ENCODE assay signal across 7 mouse cellular contexts in the genomic region with DNA sequence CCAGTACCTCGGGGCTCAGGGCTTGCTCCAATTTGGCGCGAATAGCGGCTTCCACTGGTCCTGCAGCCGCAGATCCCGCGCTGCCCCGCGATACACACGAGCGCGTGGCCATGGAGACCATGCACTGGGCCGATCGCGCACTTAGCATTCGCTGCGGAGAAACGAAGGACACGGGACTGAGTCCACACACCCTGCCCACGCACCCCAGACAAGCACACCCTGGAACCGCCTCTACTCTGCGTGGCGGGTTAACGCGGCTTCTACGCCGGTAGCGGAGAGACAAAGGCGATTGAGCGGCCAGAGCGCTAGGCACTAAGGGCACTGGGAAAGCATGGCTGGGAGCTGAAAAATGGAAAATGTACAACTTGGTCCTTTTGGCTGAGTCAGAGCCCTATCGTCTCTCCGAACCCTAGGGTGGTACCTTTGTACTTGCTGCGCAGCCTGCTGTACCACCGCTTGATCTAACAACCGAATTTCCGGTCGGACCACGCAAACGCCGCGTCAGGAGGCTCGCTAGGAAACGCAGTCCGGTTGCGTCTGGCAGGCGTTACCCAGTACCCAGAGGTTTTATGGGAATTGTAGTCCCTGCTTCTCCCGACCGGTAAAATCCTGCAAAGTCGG. TPM values are rescaled to one million over a fixed set of nuclear protein-coding genes. Genes with fewer than 3 reads are reported as not detected.
DNase-seq lines count a peak whose midpoint lies in the region; ATAC-seq and TF ChIP-seq lines count a peak whose summit lies in the region.

No protein-coding gene starts in this region.

- H3K4me3 ChIP-seq in embryonic facial prominence, embryonic 11.5 days (ENCODE audit: low read depth, low read length) = peak overlapping the region; percentile 63
- H3K4me3 ChIP-seq in midbrain, embryonic 11.5 days (ENCODE audit: low read depth, low read length) = peak overlapping the region; percentile 62
- peak overlapping the region; percentile 78 for H3K4me3 ChIP-seq in small intestine, adult 2 months (ENCODE audit: low read depth, low read length)

- H3K4me1 ChIP-seq in embryonic facial prominence, embryonic 11.5 days (ENCODE audit: control insufficient read depth, insufficient read depth, low read length) = no peaks in the 10 kb centered on the region
- H3K4me1 ChIP-seq in midbrain, embryonic 11.5 days (ENCODE audit: control insufficient read depth, insufficient read depth, low read length) = peaks cover 11% of the 10 kb centered on the region
- H3K4me1 ChIP-seq in small intestine, adult 2 months (ENCODE audit: control insufficient read depth, insufficient read depth, insufficient read length, low read length) = peaks cover 3% of the 10 kb centered on the region; the same call in 1 of the 2 replicates

- peak; percentile 83 for TF ChIP-seq POLR2A in small intestine, adult 2 months (IDR thresholded peaks at IDR 0.05; ENCODE audit: low read depth, low read length)

- no peaks in the 10 kb centered on the region for H3K36me3 ChIP-seq in embryonic facial prominence, embryonic 11.5 days (replicated peaks; ENCODE audit: control insufficient read depth, insufficient read depth, low read depth, low read length)
- H3K36me3 ChIP-seq in midbrain, embryonic 11.5 days (ENCODE audit: control insufficient read depth, insufficient read depth, low read length) = no peaks in the 10 kb centered on the region; the same call in 1 of the 2 replicates
- H3K36me3 ChIP-seq in small intestine, adult 2 months (ENCODE audit: control insufficient read depth, insufficient read depth, low read length) = no peaks in the 10 kb centered on the region

- under 1% methylated on average over 50 of the region's 50 CpGs for WGBS in embryonic facial prominence, embryonic 11.5 days
- WGBS in midbrain, embryonic 11.5 days = under 1% methylated on average over 50 of the region's 50 CpGs
- under 1% methylated on average over 50 of the region's 50 CpGs for WGBS in small intestine, adult 2 months

- ATAC-seq in embryonic facial prominence, embryonic 11.5 days (replicated peaks; ENCODE audit: insufficient number of reproducible peaks, low FRiP score, low TSS enrichment, low read depth) = peak; percentile 90
- peak; percentile 95 for ATAC-seq in midbrain, embryonic 11.5 days (ENCODE audit: low FRiP score)

- intact Hi-C loops in left cerebral cortex, postnatal 4 days (cut with DNase I) = no loop called here

- peak overlapping the region; percentile 90 for H3K27ac ChIP-seq in embryonic facial prominence, embryonic 11.5 days (replicated peaks; ENCODE audit: low read depth, low read length)
- H3K27ac ChIP-seq in midbrain, embryonic 11.5 days (ENCODE audit: low read depth, low read length) = peak overlapping the region; percentile 88
- H3K27ac ChIP-seq in small intestine, adult 2 months (ENCODE audit: insufficient read depth, low read depth, low read length) = peak overlapping the region; percentile 89

- no peaks in the 10 kb centered on the region for H3K9me3 ChIP-seq in embryonic facial prominence, embryonic 11.5 days (replicated peaks; ENCODE audit: control insufficient read depth, low read length)
- H3K9me3 ChIP-seq in midbrain, embryonic 11.5 days (ENCODE audit: control insufficient read depth, low read length) = no peaks in the 10 kb centered on the region; the same call in 1 of the 2 replicates

- peak overlapping the region; percentile 91 for H3K9ac ChIP-seq in embryonic facial prominence, embryonic 11.5 days (replicated peaks; ENCODE audit: low read length)
- H3K9ac ChIP-seq in midbrain, embryonic 11.5 days (ENCODE audit: low read length) = peak overlapping the region; percentile 96

- DNase-seq in adrenal gland, postnatal 25 days = peak; percentile 88
- peak; percentile 94 for DNase-seq in embryonic facial prominence, embryonic 11.5 days (ENCODE audit: low spot score)
- peak; percentile 99 for DNase-seq in heart, adult 11 months
- DNase-seq in kidney, adult 11 months = peak; percentile 89
- peak; percentile 91 for DNase-seq in left cerebral cortex, postnatal 4 days
- peak; percentile 98 for DNase-seq in midbrain, embryonic 11.5 days (ENCODE audit: low spot score, missing footprints)

- H3K4me2 ChIP-seq in embryonic facial prominence, embryonic 11.5 days (ENCODE audit: low read depth, low read length) = peak overlapping the region; percentile 95
- peak overlapping the region; percentile 96 for H3K4me2 ChIP-seq in midbrain, embryonic 11.5 days

- no peak for TF ChIP-seq CTCF in small intestine, adult 2 months (IDR thresholded peaks at IDR 0.05; ENCODE audit: extremely low read depth, insufficient read length, insufficient replicate concordance, low read depth, low read length)

- no peaks in the 10 kb centered on the region for H3K27me3 ChIP-seq in embryonic facial prominence, embryonic 11.5 days (ENCODE audit: control insufficient read depth, insufficient read depth, low read length)
- H3K27me3 ChIP-seq in midbrain, embryonic 11.5 days (ENCODE audit: control insufficient read depth, insufficient read depth, low read length) = no peaks in the 10 kb centered on the region
- no peaks in the 10 kb centered on the region for H3K27me3 ChIP-seq in small intestine, adult 2 months (ENCODE audit: control insufficient read depth, insufficient read depth, low read length)

RNA-seq across cellular contexts. Expression of a gene that starts 16.3 kb away (rescaled TPM):
- 7.3 and 11.8 TPM in 2 replicates for total RNA-seq in adrenal gland, postnatal 25 days (2021)
- polyA plus RNA-seq in embryonic facial prominence, embryonic 11.5 days (2014; fragmentation: Nextera tagmentation; extraction: Ambion mirVana) = 4.3 and 4.8 TPM in 2 replicates
- total RNA-seq in left cerebral cortex, postnatal 4 days (2021) = 100 to 1,000 TPM; 241 to 264 TPM
- polyA plus RNA-seq in midbrain, embryonic 11.5 days (2014; fragmentation: Nextera tagmentation; extraction: Ambion mirVana) = 9.4 and 10.3 TPM in 2 replicates
- polyA plus RNA-seq in small intestine, adult 2 months (2012; rRNA removed) = 0.85 and 1.4 TPM in 2 replicates

RNA-seq across cellular contexts. Expression of a gene that starts 22.3 kb away (rescaled TPM):
- 39.3 and 42.4 TPM in 2 replicates for total RNA-seq in adrenal gland, postnatal 25 days (2021)
- polyA plus RNA-seq in embryonic facial prominence, embryonic 11.5 days (2014; fragmentation: Nextera tagmentation; extraction: Ambion mirVana) = 59.4 and 61.9 TPM in 2 replicates
- 10 to 100 TPM; 18.7 to 24.7 TPM for total RNA-seq in left cerebral cortex, postnatal 4 days (2021)
- 70.4 and 83.9 TPM in 2 replicates for polyA plus RNA-seq in midbrain, embryonic 11.5 days (2014; fragmentation: Nextera tagmentation; extraction: Ambion mirVana)
- polyA plus RNA-seq in small intestine, adult 2 months (2012; rRNA removed) = 62.0 and 66.0 TPM in 2 replicates

RNA-seq across cellular contexts. Expression of a gene that starts 22.4 kb away (rescaled TPM):
- total RNA-seq in adrenal gland, postnatal 25 days (2021) = 7.7 and 10.9 TPM in 2 replicates
- 1.5 TPM in 1 of 2 replicates, not detected in the other for polyA plus RNA-seq in embryonic facial prominence, embryonic 11.5 days (2014; fragmentation: Nextera tagmentation; extraction: Ambion mirVana)
- 10 to 100 TPM; 21.6 to 26.0 TPM for total RNA-seq in left cerebral cortex, postnatal 4 days (2021)
- polyA plus RNA-seq in midbrain, embryonic 11.5 days (2014; fragmentation: Nextera tagmentation; extraction: Ambion mirVana) = 0.86 and 1.7 TPM in 2 replicates
- 3.4 and 9.2 TPM in 2 replicates for polyA plus RNA-seq in small intestine, adult 2 months (2012; rRNA removed)

RNA-seq across cellular contexts. Expression of a gene that starts 23.4 kb away (rescaled TPM):
- 62.8 and 86.8 TPM in 2 replicates for total RNA-seq in adrenal gland, postnatal 25 days (2021)
- 12.5 and 15.5 TPM in 2 replicates for polyA plus RNA-seq in embryonic facial prominence, embryonic 11.5 days (2014; fragmentation: Nextera tagmentation; extraction: Ambion mirVana)
- 10 to 100 TPM; 70.9 to 71.7 TPM for total RNA-seq in left cerebral cortex, postnatal 4 days (2021)
- 12.7 and 16.0 TPM in 2 replicates for polyA plus RNA-seq in midbrain, embryonic 11.5 days (2014; fragmentation: Nextera tagmentation; extraction: Ambion mirVana)
- polyA plus RNA-seq in small intestine, adult 2 months (2012; rRNA removed) = 28.7 and 40.4 TPM in 2 replicates

RNA-seq across cellular contexts. Expression of a gene that starts 23.7 kb away (rescaled TPM):
- 19.4 and 21.7 TPM in 2 replicates for total RNA-seq in adrenal gland, postnatal 25 days (2021)
- polyA plus RNA-seq in embryonic facial prominence, embryonic 11.5 days (2014; fragmentation: Nextera tagmentation; extraction: Ambion mirVana) = 11.5 and 12.4 TPM in 2 replicates
- total RNA-seq in left cerebral cortex, postnatal 4 days (2021) = 1 to 10 TPM; 4.6 to 5.2 TPM
- polyA plus RNA-seq in midbrain, embryonic 11.5 days (2014; fragmentation: Nextera tagmentation; extraction: Ambion mirVana) = 14.0 and 15.0 TPM in 2 replicates
- 0.96 and 1.4 TPM in 2 replicates for polyA plus RNA-seq in small intestine, adult 2 months (2012; rRNA removed)

Comparison
In these comparisons a context has a peak if more than half of its experiments do, and no peak if none do; other contexts are left out.
1. Peak in every context shown above with its lines: DNase-seq, ATAC-seq, H3K4me3 ChIP-seq and H3K27ac ChIP-seq.